Mouse (Mus musculus): ENCODE measurements around the gene Hmcn1.

DNA sequence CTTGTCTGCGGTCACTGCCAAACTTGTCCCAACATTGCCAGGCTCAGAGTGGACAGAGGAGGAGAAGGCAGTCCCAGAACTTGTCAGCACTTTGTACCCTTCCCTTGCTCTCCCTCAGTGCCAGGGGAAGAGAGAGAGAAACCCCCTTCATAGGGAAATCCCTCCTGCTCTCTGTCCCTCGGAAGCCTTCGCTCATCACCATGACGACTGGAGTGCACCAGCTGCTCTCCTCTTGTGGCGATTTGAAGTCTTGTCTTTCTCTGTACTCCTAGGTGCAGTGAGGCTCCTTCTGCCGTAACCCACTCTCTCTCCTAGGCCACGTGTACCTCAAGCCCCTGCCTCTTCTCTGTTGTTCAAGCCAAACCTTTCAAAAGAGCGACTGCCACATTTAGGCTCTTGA lies 409.5 kb downstream of the Hmcn1 start:
- no peak for TF ChIP-seq MXI1 (IDR thresholded peaks at IDR 0.05; ENCODE audit: low read depth, low read length)
- TF ChIP-seq POLR2AphosphoS2 (IDR thresholded peaks at IDR 0.05; ENCODE audit: low read length), result no peak
- no peak for TF ChIP-seq TCF12 (IDR thresholded peaks at IDR 0.05; ENCODE audit: low read depth, low read length)
- TF ChIP-seq POLR2AphosphoS5 (IDR thresholded peaks at IDR 0.05; ENCODE audit: borderline replicate concordance, low read depth, low read length), result no peak
- TF ChIP-seq POLR2A (IDR thresholded peaks at IDR 0.05; ENCODE audit: control insufficient read depth in 1 of 2, insufficient read depth in 1 of 2, low read depth in 1 of 2, low read length in 2 of 2, poor library complexity in 1 of 2), result no peak
- no peak for TF ChIP-seq UBTF (IDR thresholded peaks at IDR 0.05; ENCODE audit: borderline replicate concordance, insufficient read depth, low read depth, low read length)
- no peak for TF ChIP-seq CTCF (IDR thresholded peaks at IDR 0.05 in 2 of 3, conservative IDR thresholded peaks at IDR 0.05 in 1 of 3; ENCODE audit: control insufficient read depth in 1 of 3, insufficient read depth in 1 of 3, low read depth in 2 of 3, low read length in 3 of 3, poor library complexity in 1 of 3, severe bottlenecking in 1 of 3)
- TF ChIP-seq ZMIZ1 (IDR thresholded peaks at IDR 0.05; ENCODE audit: low read depth, low read length), result no peak
- TF ChIP-seq MAFK (IDR thresholded peaks at IDR 0.05; ENCODE audit: borderline replicate concordance, low read depth, low read length), result no peak
- no peak for TF ChIP-seq NELFE (IDR thresholded peaks at IDR 0.05; ENCODE audit: low read depth, low read length)
- no peak for TF ChIP-seq ZKSCAN1 (IDR thresholded peaks at IDR 0.05; ENCODE audit: low read depth, low read length)
